Mouse (Mus musculus) gastrocnemius, postnatal 14 days (tissue): ENCODE measurements at regions not wholly inside any gene's neighbourhood (a gene's known extent, or its start where the extent isn't known, plus 50 kb on each side); places are given as distances from the start of the nearest gene placed in this dataset.

Experiments
- DNase-seq: peaks from one replicate; pipeline ENCODE4 v3.0.0; 2021; ENCODE audit warnings: mixed read lengths
- intact Hi-C: fragments of 180-260 bp; cut with DNase I; formaldehyde crosslinking; loops from one replicate; pipeline ENCODE4 v1.15.1; 2025; ENCODE audit warnings: low total_unique reads

- DNase-seq = no peak
- intact Hi-C loops = no loop called here
Measured at GRCm38 (mm10) chr10:68378212-68378611, 99.7 kb upstream of the Arid5b start.

GRCm38 (mm10) chr10:68377479-68377878 is 98.9 kb upstream of the Arid5b start:
- no peak for DNase-seq
- intact Hi-C loops = no loop called here

- DNase-seq = no peak
- intact Hi-C loops = no loop called here
Measured at GRCm38 (mm10) chr10:68373875-68374274, 95.3 kb upstream of the Arid5b start.

GRCm38 (mm10) chr10:68371785-68372184 is 93.2 kb upstream of the Arid5b start:
- intact Hi-C loops = no loop called here
- no peak for DNase-seq

- no peak for DNase-seq
- intact Hi-C loops = no loop called here
Measured at GRCm38 (mm10) chr10:68370986-68371385, 92.4 kb upstream of the Arid5b start.

- no peak for DNase-seq
- intact Hi-C loops = loop anchor here (10.0 kb wide), 1 partner anchor 68 kb away; no protein-coding TSS in a partner anchor
Measured at GRCm38 (mm10) chr10:68366796-68367195, 88.3 kb upstream of the Arid5b start.

- no peak for DNase-seq
- intact Hi-C loops = loop anchor here (10.0 kb wide), 1 partner anchor 74 kb away; no protein-coding TSS in a partner anchor
Measured at GRCm38 (mm10) chr10:68360765-68361483, 82.4 kb upstream of the Arid5b start.

GRCm38 (mm10) chr10:68359135-68359534 is 80.6 kb upstream of the Arid5b start:
- no peak for DNase-seq
- intact Hi-C loops = no loop called here

GRCm38 (mm10) chr10:68356973-68357372 is 78.4 kb upstream of the Arid5b start:
- intact Hi-C loops = no loop called here
- no peak for DNase-seq

GRCm38 (mm10) chr10:68356521-68356920 is 78.0 kb upstream of the Arid5b start:
- DNase-seq = no peak
- intact Hi-C loops = no loop called here

- intact Hi-C loops = no loop called here
- DNase-seq = no peak
Measured at GRCm38 (mm10) chr10:68356093-68356485, 77.5 kb upstream of the Arid5b start.

GRCm38 (mm10) chr10:68355471-68356092 is 77.0 kb upstream of the Arid5b start:
- intact Hi-C loops = no loop called here
- no peak for DNase-seq

- DNase-seq = no peak
- intact Hi-C loops = no loop called here
Measured at GRCm38 (mm10) chr10:68354335-68355231, 76.0 kb upstream of the Arid5b start.

GRCm38 (mm10) chr10:68353692-68354232 is 75.2 kb upstream of the Arid5b start:
- DNase-seq = peak; percentile 57
- intact Hi-C loops = no loop called here

GRCm38 (mm10) chr10:68351841-68352555 is 73.5 kb upstream of the Arid5b start:
- DNase-seq = no peak
- intact Hi-C loops = no loop called here

GRCm38 (mm10) chr10:68351441-68351840 is 72.9 kb upstream of the Arid5b start:
- intact Hi-C loops = no loop called here
- DNase-seq = no peak

GRCm38 (mm10) chr10:68350798-68351197 is 72.3 kb upstream of the Arid5b start:
- intact Hi-C loops = no loop called here
- DNase-seq = no peak

- no peak for DNase-seq
- intact Hi-C loops = no loop called here
Measured at GRCm38 (mm10) chr10:68347806-68348205, 69.3 kb upstream of the Arid5b start.

- no peak for DNase-seq
- intact Hi-C loops = no loop called here
Measured at GRCm38 (mm10) chr10:68344991-68345720, 66.6 kb upstream of the Arid5b start.
